Mouse (Mus musculus) monocyte, adult 2 months (primary cell): ENCODE results near the gene Dennd5b.
"Not testable (repeated sequence)": the region's sequence is repeated elsewhere in the genome, so short reads cannot be mapped to it uniquely, and the experiment has no call there.

Experiments
- DNase-seq, 2 experiments: peaks; one replicate each; pipeline ENCODE4 v3.0.0; 2022; ENCODE audit warnings: low spot score in 2 of 2, low read depth in 1 of 2

Dennd5b gene

GRCm38 (mm10) chr6:148955641-148956420 lies 145.6 kb downstream of the Dennd5b start:
- no peak for DNase-seq

GRCm38 (mm10) chr6:148946881-148947405 lies 154.5 kb downstream of the Dennd5b start:
- no peak for DNase-seq

DNA sequence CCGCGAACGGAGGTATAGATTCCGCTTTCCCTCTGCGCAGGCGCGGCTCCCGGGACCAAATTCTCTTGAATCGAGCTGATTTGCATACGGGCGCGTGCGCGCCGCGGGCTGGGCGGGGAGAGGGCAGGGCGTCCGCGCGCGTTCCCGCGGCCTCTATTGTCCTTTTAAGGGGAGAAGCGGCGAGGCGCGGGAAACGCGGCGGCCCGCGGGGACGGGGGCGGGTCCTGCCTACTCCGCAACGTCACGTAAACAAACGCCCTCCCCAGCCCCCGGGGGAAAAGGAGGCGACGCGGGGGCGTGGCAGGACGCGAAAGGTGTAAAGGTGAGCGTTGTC lies 155.1 kb downstream of the Dennd5b start, which contains the start of gene Sinhcaf:
Gene Sinhcaf, minus strand, starts transcription at position 59 of the 334 bp plus-strand sequence.
- DNase-seq, result peak; percentile 85 to 91

DNA sequence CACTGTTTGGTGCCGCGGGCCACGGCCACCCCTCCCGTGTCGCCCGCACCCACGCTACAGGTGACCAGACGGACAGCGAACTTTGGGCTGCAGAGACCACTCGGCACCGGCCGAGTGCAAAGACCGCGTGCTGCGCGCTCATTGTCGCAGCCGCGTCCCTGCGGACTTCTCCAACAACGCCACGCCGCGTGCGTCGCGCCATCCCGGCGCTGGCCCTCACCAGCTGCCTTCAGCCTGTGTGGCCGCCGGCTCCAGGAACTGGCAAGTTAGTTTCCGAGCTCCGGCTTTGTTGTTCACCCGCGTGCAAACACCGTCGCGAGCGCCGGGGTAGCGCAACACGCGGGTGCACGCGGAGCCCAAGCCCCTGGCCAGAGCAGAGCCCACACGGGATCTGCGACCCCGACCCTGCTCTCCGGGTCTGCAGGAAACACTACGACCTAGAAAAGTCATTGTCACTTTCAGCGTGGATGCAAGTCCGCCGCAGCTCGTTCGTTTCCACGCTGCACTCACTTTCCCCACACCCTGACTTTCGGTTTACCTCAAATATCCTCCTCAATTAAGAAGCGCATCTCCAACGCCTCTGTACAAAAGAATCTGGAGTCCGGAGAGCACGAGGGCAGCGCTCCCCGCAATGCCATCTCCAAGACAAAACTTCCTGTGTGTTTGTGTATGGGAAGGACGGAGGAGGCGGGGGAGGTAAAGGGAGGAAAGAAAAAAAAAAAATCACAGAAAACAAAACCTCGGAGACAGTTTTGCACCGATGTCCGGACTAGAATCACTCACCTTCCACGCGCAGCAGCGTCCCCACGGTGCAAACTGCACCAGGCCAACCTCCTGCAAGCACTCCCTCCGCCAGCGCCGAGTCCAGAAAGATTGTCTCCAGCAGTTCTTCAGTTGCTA lies 155.7 kb downstream of the Dennd5b start:
- DNase-seq, result peak in 1 of 2 experiments; percentile 2

DNA sequence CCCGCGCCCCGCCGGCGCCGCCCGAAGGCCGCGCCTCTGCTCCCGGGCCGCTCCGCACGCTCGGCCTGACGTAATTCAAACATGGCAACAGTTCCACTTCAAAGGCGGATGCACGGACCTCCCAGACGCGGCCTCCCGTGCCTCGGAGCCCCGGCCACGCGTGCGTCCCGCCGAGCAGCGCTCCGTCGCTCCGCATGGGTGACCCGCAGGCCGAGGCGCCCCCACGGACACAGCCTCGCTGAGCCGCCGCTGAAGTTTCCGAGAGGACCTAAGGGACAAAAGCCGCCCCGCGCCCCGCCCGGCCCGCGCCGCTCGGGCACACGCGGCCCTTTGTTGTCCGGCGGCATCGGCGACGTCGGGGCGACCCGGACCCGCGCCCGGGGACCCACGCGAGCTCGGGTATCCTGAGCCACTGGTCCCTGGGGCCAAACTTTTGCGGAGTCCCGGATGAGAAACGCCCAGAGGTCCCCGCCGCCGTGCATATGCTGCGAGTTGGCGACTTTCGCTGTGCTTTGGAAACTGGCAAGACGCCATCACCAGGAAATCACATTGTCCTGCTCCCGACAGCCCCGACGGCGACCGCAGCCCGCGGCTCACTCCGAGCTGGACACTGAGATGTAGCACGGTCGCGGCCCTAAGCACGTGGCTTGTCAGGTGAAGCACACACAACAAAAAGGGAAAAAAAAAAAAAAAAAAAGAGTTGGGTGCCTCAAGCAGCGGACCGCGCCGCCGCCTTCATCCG lies 156.5 kb downstream of the Dennd5b start:
- peak in 1 of 2 experiments; percentile 50 for DNase-seq

GRCm38 (mm10) chr6:148944344-148944766 lies 157.1 kb downstream of the Dennd5b start:
- DNase-seq, result no peak

GRCm38 (mm10) chr6:148943695-148944094 lies 157.8 kb downstream of the Dennd5b start:
- no peak for DNase-seq

DNA sequence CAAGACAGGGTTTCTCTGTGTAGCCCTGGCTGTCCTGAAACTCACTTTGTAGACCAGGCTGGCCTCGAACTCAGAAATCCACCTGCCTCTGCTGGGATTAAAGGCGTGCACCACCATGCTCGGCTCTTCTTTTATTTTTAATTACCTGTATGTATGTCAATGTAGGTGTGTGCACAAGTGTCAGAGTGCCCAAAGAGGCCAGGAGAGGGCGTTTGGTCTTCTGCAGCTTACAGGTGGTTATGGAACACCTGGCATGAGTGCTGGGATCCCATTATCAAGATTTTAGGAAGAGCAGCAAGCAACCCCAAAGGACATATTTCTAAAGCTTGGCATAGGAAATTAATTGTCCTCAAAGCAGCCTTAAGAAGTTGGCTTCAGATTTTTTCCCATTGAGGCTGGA lies 159.1 kb downstream of the Dennd5b start:
- no peak for DNase-seq

- no peak for DNase-seq
Observed at GRCm38 (mm10) chr6:148941880-148942279, 159.6 kb downstream of the Dennd5b start.

DNA sequence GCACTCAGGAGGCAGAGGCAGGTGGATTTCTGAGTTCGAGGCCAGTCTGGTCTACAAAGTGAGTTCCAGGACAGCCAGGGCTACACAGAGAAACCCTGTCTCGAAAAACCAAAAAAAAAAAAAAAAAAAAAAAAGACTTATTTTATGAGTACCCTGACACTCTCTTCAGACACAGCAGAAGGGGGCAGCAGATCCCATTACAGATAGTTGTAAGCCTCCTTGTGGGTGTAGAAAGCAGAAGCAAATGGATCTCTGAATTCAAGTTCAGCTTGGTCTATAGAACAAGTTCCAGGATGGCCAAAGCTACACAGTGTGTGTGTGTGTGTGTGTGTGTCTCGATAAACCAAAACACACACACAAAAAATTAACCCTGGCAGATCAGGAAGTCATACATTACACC lies 161.1 kb downstream of the Dennd5b start:
- not testable (repeated sequence) for DNase-seq
